Mouse (Mus musculus): ENCODE measurements around the gene Hsd17b14. TPM values are rescaled to one million over a fixed set of nuclear protein-coding genes. Genes with fewer than 3 reads are reported as not detected.

Hsd17b14 gene
- polyA plus RNA-seq, 1 experiment from 2014 or later: 0.66 TPM

DNA sequence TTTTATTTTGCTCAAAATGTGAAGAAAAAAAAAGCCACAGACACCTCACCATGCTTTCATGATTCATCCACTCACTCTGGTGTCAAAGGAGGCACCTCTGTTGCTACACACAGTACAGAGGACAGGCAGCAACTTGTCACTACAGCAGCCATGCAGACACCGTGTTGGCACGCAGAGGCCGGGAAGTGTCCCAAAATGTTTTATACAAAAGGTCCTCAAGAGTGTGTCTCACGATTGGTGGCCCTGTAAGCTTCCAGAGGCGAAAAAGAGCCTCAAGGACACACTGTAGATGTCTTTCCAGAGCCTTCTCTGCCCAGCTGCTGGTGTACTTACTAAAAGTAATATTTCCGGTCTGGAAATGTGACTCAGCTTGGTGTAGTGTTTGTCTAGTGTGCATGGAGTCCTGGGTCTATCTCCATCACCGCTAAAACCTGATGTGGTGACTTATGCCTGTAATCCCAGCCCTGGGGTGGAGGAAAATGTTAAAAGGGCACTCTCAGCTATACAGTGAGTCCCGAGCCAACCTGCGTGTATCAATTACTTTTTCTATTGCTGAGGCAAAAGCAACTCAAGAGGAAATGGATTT, 51.1 kb downstream of the Hsd17b14 start:
- 64% methylated on average over 9 of the region's 9 CpGs for WGBS
- Histone ChIP-seq H3K27ac (ENCODE audit: low read depth) (no peak overlapping the region), H3K9me3 (ENCODE audit: low read depth, low read length) (no peaks in the 10 kb centered on the region), H3K4me3 (ENCODE audit: low read depth, low read length) (no peak overlapping the region), H3K4me2 (no peak overlapping the region), H3K27me3 (ENCODE audit: insufficient read depth, low read length) (no peaks in the 10 kb centered on the region), H3K36me3 (ENCODE audit: insufficient read depth) (no peaks in the 10 kb centered on the region), H3K9ac (no peak overlapping the region), H3K4me1 (ENCODE audit: insufficient read depth) (no peaks in the 10 kb centered on the region)
- ATAC-seq (ENCODE audit: insufficient read depth): no peak
- TF ChIP-seq CTCF (IDR thresholded peaks at IDR 0.05; ENCODE audit: low read depth): no peak
- no peak for DNase-seq

DNA sequence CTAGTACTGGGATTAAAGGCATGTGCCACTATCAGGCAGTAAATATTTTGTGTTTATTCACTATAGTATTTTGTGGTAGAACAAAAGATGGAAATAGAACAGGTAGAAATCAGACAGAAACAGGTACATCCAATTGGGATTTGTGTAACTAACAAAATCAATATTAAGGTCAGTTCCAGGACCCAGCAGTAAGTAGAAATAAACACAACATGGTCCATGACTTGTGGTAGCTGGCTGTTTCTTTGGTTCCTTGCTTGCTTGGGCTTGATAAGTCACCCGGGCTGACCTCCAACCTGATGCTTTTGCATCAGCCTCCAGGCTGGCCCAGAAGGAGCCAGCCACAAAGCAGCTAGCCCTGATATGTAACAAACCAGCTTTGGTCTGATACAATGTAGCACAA, 54.8 kb downstream of the Hsd17b14 start:
- H3K4me3 ChIP-seq (ENCODE audit: low read depth, low read length): no peak overlapping the region
- no peak overlapping the region for H3K27ac ChIP-seq (ENCODE audit: low read depth)
- H3K36me3 ChIP-seq (ENCODE audit: insufficient read depth): no peaks in the 10 kb centered on the region
- H3K4me1 ChIP-seq (ENCODE audit: insufficient read depth): no peaks in the 10 kb centered on the region
- WGBS: 54% methylated on average over 1 of the region's 1 CpGs
- H3K9ac ChIP-seq: no peak overlapping the region
- DNase-seq (no peak), ATAC-seq (ENCODE audit: insufficient read depth) (no peak)
- TF ChIP-seq CTCF (IDR thresholded peaks at IDR 0.05; ENCODE audit: low read depth): no peak
- no peaks in the 10 kb centered on the region for H3K27me3 ChIP-seq (ENCODE audit: insufficient read depth, low read length)
- H3K9me3 ChIP-seq (ENCODE audit: low read depth, low read length): no peaks in the 10 kb centered on the region
- no peak overlapping the region for H3K4me2 ChIP-seq

DNA sequence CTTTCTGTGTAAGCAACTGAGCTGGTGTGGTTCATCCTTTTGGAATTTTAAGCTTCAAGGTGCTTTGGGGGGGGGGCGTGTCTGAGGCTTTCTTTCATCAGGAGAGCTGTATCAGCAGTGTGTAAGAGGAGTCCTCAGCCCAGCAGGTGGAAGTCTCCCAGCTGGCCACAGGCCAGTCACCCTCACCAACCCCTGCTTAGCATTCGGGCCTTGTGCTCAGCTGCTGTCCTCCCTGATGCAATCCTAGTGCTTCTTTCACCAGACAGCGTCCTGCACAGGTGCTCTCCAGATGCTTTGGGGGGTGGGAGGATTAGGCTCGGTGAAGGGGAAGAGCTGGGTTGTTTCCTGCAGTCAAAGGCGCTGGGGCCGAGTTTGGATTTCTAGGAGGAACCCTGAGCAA, 61.6 kb downstream of the Hsd17b14 start:
- Histone ChIP-seq H3K9me3 (ENCODE audit: low read depth, low read length) (no peaks in the 10 kb centered on the region), H3K4me3 (ENCODE audit: low read depth, low read length) (no peak overlapping the region), H3K36me3 (ENCODE audit: insufficient read depth) (no peaks in the 10 kb centered on the region), H3K27ac (ENCODE audit: low read depth) (no peak overlapping the region), H3K4me2 (no peak overlapping the region), H3K9ac (no peak overlapping the region), H3K27me3 (ENCODE audit: insufficient read depth, low read length) (peaks cover 25% of the 10 kb centered on the region), H3K4me1 (ENCODE audit: insufficient read depth) (no peaks in the 10 kb centered on the region)
- peak; percentile 48; the same call in 1 of the 2 replicates for ATAC-seq (ENCODE audit: insufficient read depth)
- no peak for TF ChIP-seq CTCF (IDR thresholded peaks at IDR 0.05; ENCODE audit: low read depth)
- DNase-seq: no peak
- 18% methylated on average over 6 of the region's 6 CpGs for WGBS

DNA sequence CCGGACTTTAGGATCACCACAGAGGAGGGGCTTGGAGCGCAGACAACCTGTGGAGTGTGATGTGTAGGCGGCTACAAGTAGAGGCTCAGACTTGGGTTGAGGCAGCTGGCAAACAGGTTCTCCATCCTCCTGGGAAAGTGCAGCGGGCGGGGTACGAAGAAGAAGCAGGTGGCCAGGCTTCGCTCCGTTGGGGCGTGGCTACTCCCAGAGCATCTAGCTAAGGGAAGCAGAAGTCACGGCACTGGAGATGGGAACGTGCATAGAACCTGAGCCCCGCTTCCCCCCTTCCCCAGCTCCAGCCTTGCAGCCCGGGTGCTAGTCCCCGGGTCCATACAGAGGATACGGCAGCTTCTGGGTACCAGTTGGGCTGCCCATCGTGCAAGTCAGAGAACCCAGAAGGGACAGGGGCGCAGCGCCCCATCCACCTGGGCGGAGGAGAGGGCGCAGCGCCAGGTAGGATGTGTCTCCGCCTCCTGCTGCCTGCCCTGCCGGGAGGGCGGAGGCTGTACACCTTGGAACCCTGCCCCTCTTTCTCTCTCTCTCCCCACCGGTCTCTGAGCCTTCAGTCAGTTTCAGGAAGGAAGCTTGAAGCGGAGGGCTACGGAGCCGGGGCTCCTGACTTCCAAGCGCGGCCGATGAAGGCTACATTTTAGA, 62.5 kb downstream of the Hsd17b14 start, which contains the start of gene Fut1:
Gene Fut1 (plus strand): TSS at position 248 of the 654 bp plus-strand sequence.
- WGBS: 4% methylated on average over 31 of the region's 31 CpGs
- Histone ChIP-seq H3K9ac (peak within 1 kb of the TSS; percentile 5; the same call in 1 of the 2 replicates), H3K4me2 (peak within 1 kb of the TSS; percentile 52), H3K4me1 (ENCODE audit: insufficient read depth) (no peaks in the 10 kb centered on the region), H3K4me3 (ENCODE audit: low read depth, low read length) (peak within 1 kb of the TSS; percentile 15; the same call in 1 of the 2 replicates), H3K27ac (ENCODE audit: low read depth) (no peak within 1 kb of the TSS), H3K36me3 (ENCODE audit: insufficient read depth) (no peaks in the 10 kb centered on the region), H3K27me3 (ENCODE audit: insufficient read depth, low read length) (peaks cover 25% of the 10 kb centered on the region), H3K9me3 (ENCODE audit: low read depth, low read length) (no peaks in the 10 kb centered on the region)
- TF ChIP-seq CTCF (IDR thresholded peaks at IDR 0.05; ENCODE audit: low read depth): no peak
- ATAC-seq (ENCODE audit: insufficient read depth): peak; percentile 70
- DNase-seq: peak; percentile 62

Other genes starting within 250 kb of the Hsd17b14 start
- gene Trpm4, start 221.1 kb upstream of the Hsd17b14 start, polyA plus RNA-seq (2014; fragmentation: Nextera tagmentation; extraction: Ambion mirVana): 11.4 and 15.7 TPM in 2 replicates
- 0.58 and 1.2 TPM in 2 replicates for gene Hrc, start 219.6 kb upstream of the Hsd17b14 start, polyA plus RNA-seq (2014; fragmentation: Nextera tagmentation; extraction: Ambion mirVana)
- 3.1 and 3.2 TPM in 2 replicates for gene Ppfia3, start 187.9 kb upstream of the Hsd17b14 start, polyA plus RNA-seq (2014; fragmentation: Nextera tagmentation; extraction: Ambion mirVana)
- 0.30 and 0.87 TPM in 2 replicates for gene Lin7b, start 184.3 kb upstream of the Hsd17b14 start, polyA plus RNA-seq (2014; fragmentation: Nextera tagmentation; extraction: Ambion mirVana)
- gene Snrnp70, start 159.2 kb upstream of the Hsd17b14 start, polyA plus RNA-seq (2014; fragmentation: Nextera tagmentation; extraction: Ambion mirVana): 74.0 and 88.2 TPM in 2 replicates
- gene Kcna7, start 149.2 kb upstream of the Hsd17b14 start, polyA plus RNA-seq (2014; fragmentation: Nextera tagmentation; extraction: Ambion mirVana): 0.08 TPM in 1 of 2 replicates, not detected in the other
- 1.9 and 2.2 TPM in 2 replicates for gene Ntf5, start 141.2 kb upstream of the Hsd17b14 start, polyA plus RNA-seq (2014; fragmentation: Nextera tagmentation; extraction: Ambion mirVana)
- gene Lhb, start 134.1 kb upstream of the Hsd17b14 start, polyA plus RNA-seq (2014; fragmentation: Nextera tagmentation; extraction: Ambion mirVana): not detected in 2 replicates
- 35.7 and 36.0 TPM in 2 replicates for gene Gys1, start 120.0 kb upstream of the Hsd17b14 start, polyA plus RNA-seq (2014; fragmentation: Nextera tagmentation; extraction: Ambion mirVana)
- 163 and 173 TPM in 2 replicates for gene Ruvbl2, start 116.8 kb upstream of the Hsd17b14 start, polyA plus RNA-seq (2014; fragmentation: Nextera tagmentation; extraction: Ambion mirVana)
- gene Ftl1, start 95.0 kb upstream of the Hsd17b14 start, polyA plus RNA-seq (2014; fragmentation: Nextera tagmentation; extraction: Ambion mirVana): 4,463 and 4,749 TPM in 2 replicates
- gene Bax, start 88.0 kb upstream of the Hsd17b14 start, polyA plus RNA-seq (2014; fragmentation: Nextera tagmentation; extraction: Ambion mirVana): 135 and 139 TPM in 2 replicates
- 0.47 and 0.86 TPM in 2 replicates for gene Tulp2, start 73.0 kb upstream of the Hsd17b14 start, polyA plus RNA-seq (2014; fragmentation: Nextera tagmentation; extraction: Ambion mirVana)
- not detected in 2 replicates for gene Gm45808, start 68.1 kb upstream of the Hsd17b14 start, polyA plus RNA-seq (2014; fragmentation: Nextera tagmentation; extraction: Ambion mirVana)
- 3.0 and 3.3 TPM in 2 replicates for gene Dhdh, start 66.1 kb upstream of the Hsd17b14 start, polyA plus RNA-seq (2014; fragmentation: Nextera tagmentation; extraction: Ambion mirVana)
- gene Nucb1, start 44.5 kb upstream of the Hsd17b14 start, polyA plus RNA-seq (2014; fragmentation: Nextera tagmentation; extraction: Ambion mirVana): 194 and 201 TPM in 2 replicates
- gene Ppp1r15a, start 28.6 kb upstream of the Hsd17b14 start, polyA plus RNA-seq (2014; fragmentation: Nextera tagmentation; extraction: Ambion mirVana): 15.6 and 17.5 TPM in 2 replicates
- 1.9 and 2.1 TPM in 2 replicates for gene Plekha4, start 28.6 kb upstream of the Hsd17b14 start, polyA plus RNA-seq (2014; fragmentation: Nextera tagmentation; extraction: Ambion mirVana)
- 48.9 and 53.4 TPM in 2 replicates for gene Bcat2, start 15.3 kb downstream of the Hsd17b14 start, polyA plus RNA-seq (2014; fragmentation: Nextera tagmentation; extraction: Ambion mirVana)
- gene Fgf21, start 60.6 kb downstream of the Hsd17b14 start, polyA plus RNA-seq (2014; fragmentation: Nextera tagmentation; extraction: Ambion mirVana): not detected in 2 replicates
- gene Fut1, start 62.4 kb downstream of the Hsd17b14 start, polyA plus RNA-seq (2014; fragmentation: Nextera tagmentation; extraction: Ambion mirVana): 0.13 and 0.58 TPM in 2 replicates
- gene Izumo1, start 66.9 kb downstream of the Hsd17b14 start, polyA plus RNA-seq (2014; fragmentation: Nextera tagmentation; extraction: Ambion mirVana): 0.28 and 0.35 TPM in 2 replicates
- gene Rasip1, start 72.6 kb downstream of the Hsd17b14 start, polyA plus RNA-seq (2014; fragmentation: Nextera tagmentation; extraction: Ambion mirVana): 29.4 and 35.3 TPM in 2 replicates
- 8.1 and 9.2 TPM in 2 replicates for gene Mamstr, start 85.1 kb downstream of the Hsd17b14 start, polyA plus RNA-seq (2014; fragmentation: Nextera tagmentation; extraction: Ambion mirVana)
- 0.22 and 0.75 TPM in 2 replicates for gene Fut2, start 111.5 kb downstream of the Hsd17b14 start, polyA plus RNA-seq (2014; fragmentation: Nextera tagmentation; extraction: Ambion mirVana)
- gene Ntn5, start 129.1 kb downstream of the Hsd17b14 start, polyA plus RNA-seq (2014; fragmentation: Nextera tagmentation; extraction: Ambion mirVana): 0.28 and 0.30 TPM in 2 replicates
- 0.08 TPM in 1 of 2 replicates, not detected in the other for gene Sec1, start 139.5 kb downstream of the Hsd17b14 start, polyA plus RNA-seq (2014; fragmentation: Nextera tagmentation; extraction: Ambion mirVana)
- 2.0 and 4.3 TPM in 2 replicates for gene Car11, start 144.9 kb downstream of the Hsd17b14 start, polyA plus RNA-seq (2014; fragmentation: Nextera tagmentation; extraction: Ambion mirVana)
- 2.1 TPM in 2 replicates for gene Dbp, start 150.2 kb downstream of the Hsd17b14 start, polyA plus RNA-seq (2014; fragmentation: Nextera tagmentation; extraction: Ambion mirVana)
- 1,245 and 1,303 TPM in 2 replicates for gene Rpl18, start 160.6 kb downstream of the Hsd17b14 start, polyA plus RNA-seq (2014; fragmentation: Nextera tagmentation; extraction: Ambion mirVana)
- 21.9 and 23.8 TPM in 2 replicates for gene Sphk2, start 163.1 kb downstream of the Hsd17b14 start, polyA plus RNA-seq (2014; fragmentation: Nextera tagmentation; extraction: Ambion mirVana)
- gene Fam83e, start 166.3 kb downstream of the Hsd17b14 start, polyA plus RNA-seq (2014; fragmentation: Nextera tagmentation; extraction: Ambion mirVana): 0.92 and 1.1 TPM in 2 replicates
- not detected in 2 replicates for gene Spaca4, start 170.9 kb downstream of the Hsd17b14 start, polyA plus RNA-seq (2014; fragmentation: Nextera tagmentation; extraction: Ambion mirVana)
- 0.76 and 1.9 TPM in 2 replicates for gene Lmtk3, start 228.8 kb downstream of the Hsd17b14 start, polyA plus RNA-seq (2014; fragmentation: Nextera tagmentation; extraction: Ambion mirVana)
- 5.0 and 5.9 TPM in 2 replicates for gene Sult2b1, start 229.8 kb downstream of the Hsd17b14 start, polyA plus RNA-seq (2014; fragmentation: Nextera tagmentation; extraction: Ambion mirVana)